Mouse (Mus musculus) olfactory bulb, adult 2 months (tissue): ENCODE results near the gene Prune2. TPM values are rescaled to one million over a fixed set of nuclear protein-coding genes. Genes with fewer than 3 reads are reported as not detected.
A peak's percentile ranks its signal among the peaks of the same experiment; 100 is the strongest.

ENCODE experiments used
- H3K27ac ChIP-seq: fragments of 200-500 bp; 2 replicates; pipeline ENCODE4 v1.5.1; 2012; ENCODE audit warnings: low read depth, low read length; ENCODE audit not compliant: insufficient read depth
- H3K4me1 ChIP-seq: fragments of 200-500 bp; 2 replicates; pipeline ENCODE4 v1.6.1; 2012; ENCODE audit warnings: low read length; ENCODE audit not compliant: control insufficient read depth, insufficient read depth
- H3K4me3 ChIP-seq: fragments of 200-500 bp; 2 replicates; pipeline ENCODE4 v1.5.1; 2012; ENCODE audit warnings: mild to moderate bottlenecking, low read depth, low read length, moderate library complexity; ENCODE audit not compliant: insufficient read depth
- CTCF ChIP-seq: fragments of 200-500 bp; IDR thresholded peaks from 2 replicates; pipeline ENCODE4 v1.5.1; 2012; ENCODE audit warnings: low read depth, mild to moderate bottlenecking, low read length, moderate library complexity; ENCODE audit not compliant: insufficient read depth
- POLR2A ChIP-seq: fragments of 200-500 bp; IDR thresholded peaks from 2 replicates; pipeline ENCODE4 v1.6.1; 2012; ENCODE audit warnings: mild to moderate bottlenecking, low read depth, low read length, moderate library complexity; ENCODE audit not compliant: insufficient read depth
- WGBS: fragments of 180-500 bp; shearing (Covaris S2); methylation state at CpG from one replicate; pipeline ENCODE4 v1.1.7; 2018; 5-methylcytosine and 5-hydroxymethylcytosine counted together
- polyA plus RNA-seq: library from polyadenylated mRNA; stranded (reverse); fragments of >200 nt; gene quantifications from 2 replicates; pipeline ENCODE4 v1.2.4, GENCODE M21; 2012; ENCODE audit warnings: low replicate concordance; ENCODE audit not compliant: missing spikeins, insufficient read depth, insufficient read length

Prune2 gene
- polyA plus RNA-seq, 1 experiment, result 202 TPM

- TF ChIP-seq POLR2A, result no peak
- no peak for TF ChIP-seq CTCF
- Histone ChIP-seq H3K27ac (no peak overlapping the region), H3K4me1 (no peaks in the 10 kb centered on the region), H3K4me3 (no peak overlapping the region)
- WGBS, result 76% methylated on average over 10 of the region's 10 CpGs
These were observed 125.5 kb downstream of the Prune2 start for GRCm38 (mm10) chr19:17081382-17081781.

GRCm38 (mm10) chr19:17094067-17094466 lies 138.1 kb downstream of the Prune2 start:
- Histone ChIP-seq H3K27ac (no peak overlapping the region), H3K4me1 (no peaks in the 10 kb centered on the region), H3K4me3 (no peak overlapping the region)
- TF ChIP-seq CTCF, result no peak
- TF ChIP-seq POLR2A, result no peak
- WGBS, result 59% methylated on average over 8 of the region's 8 CpGs

DNA sequence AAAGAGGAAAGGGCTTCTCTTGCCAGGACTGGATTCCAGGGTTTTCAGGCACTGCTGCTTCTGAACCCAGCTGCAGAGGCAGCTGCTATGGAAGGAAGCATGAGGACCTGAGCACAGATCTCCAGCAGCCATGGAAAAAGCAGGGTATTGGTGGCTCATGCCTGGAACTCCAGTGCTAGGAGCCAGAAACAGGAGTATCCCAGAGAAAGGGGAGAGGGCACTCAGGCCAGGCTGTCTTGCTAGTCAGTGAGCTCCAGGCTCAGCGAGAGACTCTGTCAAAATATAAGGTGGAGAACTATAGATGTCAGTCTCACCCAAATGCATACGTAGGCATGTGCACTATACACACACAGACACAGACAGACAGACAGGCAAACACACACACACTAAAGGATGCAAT lies 140.4 kb downstream of the Prune2 start:
- 87% methylated on average over 2 of the region's 2 CpGs for WGBS
- H3K4me3 ChIP-seq, result no peak overlapping the region
- no peak for TF ChIP-seq CTCF
- TF ChIP-seq POLR2A, result no peak

GRCm38 (mm10) chr19:17097210-17097609 lies 141.3 kb downstream of the Prune2 start:
- WGBS, result 75% methylated on average over 6 of the region's 6 CpGs
- H3K27ac ChIP-seq, result no peak overlapping the region
- no peaks in the 10 kb centered on the region for H3K4me1 ChIP-seq
- H3K4me3 ChIP-seq, result no peak overlapping the region
- no peak for TF ChIP-seq CTCF
- no peak for TF ChIP-seq POLR2A

More for the DNA sequence above, 140.4 kb downstream of the Prune2 start:
- H3K27ac ChIP-seq, result no peak overlapping the region
- H3K4me1 ChIP-seq, result no peaks in the 10 kb centered on the region

GRCm38 (mm10) chr19:17108782-17109181 lies 152.9 kb downstream of the Prune2 start:
- Histone ChIP-seq H3K4me1 (no peaks in the 10 kb centered on the region), H3K4me3 (no peak overlapping the region), H3K27ac (no peak overlapping the region)
- TF ChIP-seq POLR2A, result no peak
- TF ChIP-seq CTCF, result no peak
- 55% methylated on average over 8 of the region's 8 CpGs for WGBS

- no peaks in the 10 kb centered on the region for H3K4me1 ChIP-seq
These were observed 168.3 kb downstream of the Prune2 start for GRCm38 (mm10) chr19:17124034-17124735.

DNA sequence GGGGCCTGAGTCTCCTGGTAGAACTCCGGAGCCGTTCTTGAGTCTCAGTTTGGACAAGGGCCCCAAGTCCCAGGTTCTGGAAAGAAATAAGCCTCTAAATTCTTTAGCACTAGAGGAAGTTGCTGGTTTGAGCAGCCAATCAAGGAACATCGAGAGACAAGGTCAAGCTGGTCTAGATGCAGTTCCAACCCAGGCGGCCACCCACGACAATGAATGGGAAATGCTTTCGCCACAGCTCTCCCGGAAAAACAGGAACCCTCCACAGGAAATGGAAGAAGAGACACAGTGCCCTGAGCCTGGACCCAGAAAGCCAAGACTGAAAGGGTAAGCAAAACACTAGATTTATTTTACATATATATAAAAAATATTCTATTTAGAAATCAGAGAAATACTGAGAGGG lies 169.5 kb downstream of the Prune2 start:
- no peaks in the 10 kb centered on the region for H3K4me1 ChIP-seq
- TF ChIP-seq CTCF (no peak), POLR2A (no peak)
- WGBS, result 95% methylated on average over 7 of the region's 7 CpGs
- no peak overlapping the region for H3K4me3 ChIP-seq
- no peak overlapping the region for H3K27ac ChIP-seq

More at GRCm38 (mm10) chr19:17124034-17124735, 168.3 kb downstream of the Prune2 start:
- Histone ChIP-seq H3K27ac (no peak overlapping the region), H3K4me3 (no peak overlapping the region)
- TF ChIP-seq POLR2A (no peak), CTCF (no peak)
- 68% methylated on average over 12 of the region's 12 CpGs for WGBS

GRCm38 (mm10) chr19:17130544-17130943 lies 174.6 kb downstream of the Prune2 start:
- WGBS, result 80% methylated on average over 3 of the region's 3 CpGs
- H3K4me1 ChIP-seq, result no peaks in the 10 kb centered on the region

DNA sequence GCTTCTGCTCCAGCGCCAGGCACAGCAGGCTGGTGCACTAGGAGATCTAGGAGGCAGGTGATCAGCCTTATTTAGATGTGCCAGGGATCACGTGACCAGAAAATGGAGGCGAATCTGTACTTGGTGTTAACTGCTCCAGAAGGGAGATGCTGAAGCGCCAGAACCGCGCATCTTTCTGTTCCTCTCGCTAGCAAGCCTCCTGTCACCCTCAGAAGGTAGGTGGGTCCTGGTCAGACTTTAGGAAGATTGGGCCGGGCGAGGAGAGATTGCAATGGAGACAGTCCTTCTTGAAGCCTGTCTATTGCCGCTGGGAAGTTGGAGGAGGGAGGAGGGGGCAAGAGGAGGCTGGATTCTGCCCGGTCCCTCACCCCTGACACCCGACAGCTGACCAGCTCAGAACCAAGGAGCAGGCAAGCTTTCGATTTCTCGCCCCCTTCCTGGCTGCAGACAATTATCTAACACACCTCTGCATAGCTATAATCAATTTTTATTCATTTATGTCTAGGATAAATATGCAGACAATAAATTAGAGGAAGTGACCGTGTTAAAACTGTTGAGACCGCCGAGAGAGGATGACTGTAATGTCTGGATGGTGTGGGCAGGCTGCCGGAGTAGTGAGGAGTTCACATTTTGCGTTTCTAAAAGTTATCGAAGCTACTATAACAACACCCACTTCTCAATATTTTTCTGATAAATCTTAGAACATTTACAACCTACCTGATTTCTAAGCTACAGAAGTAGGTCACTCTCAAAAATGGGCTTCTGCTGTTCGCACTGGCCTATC lies 181.0 kb downstream of the Prune2 start:
- TF ChIP-seq POLR2A, result peak; percentile 54; the same call in 1 of the 2 replicates
- TF ChIP-seq CTCF, result no peak
- Histone ChIP-seq H3K4me1 (no peaks in the 10 kb centered on the region), H3K27ac (peak overlapping the region; percentile 96), H3K4me3 (peak overlapping the region; percentile 83)
- WGBS, result 8% methylated on average over 21 of the region's 21 CpGs

More at GRCm38 (mm10) chr19:17130544-17130943, 174.6 kb downstream of the Prune2 start:
- Histone ChIP-seq H3K4me3 (no peak overlapping the region), H3K27ac (no peak overlapping the region)
- TF ChIP-seq POLR2A (no peak), CTCF (no peak)
